Mouse (Mus musculus) kidney, postnatal 4 days (tissue): ENCODE results near the gene Gm4353.

Experiments used
- DNase-seq, 2 experiments: peaks; one replicate each; pipeline ENCODE4 v3.0.0; 2021; ENCODE audit warnings: mixed read lengths in 2 of 2

Gm4353 gene

DNA sequence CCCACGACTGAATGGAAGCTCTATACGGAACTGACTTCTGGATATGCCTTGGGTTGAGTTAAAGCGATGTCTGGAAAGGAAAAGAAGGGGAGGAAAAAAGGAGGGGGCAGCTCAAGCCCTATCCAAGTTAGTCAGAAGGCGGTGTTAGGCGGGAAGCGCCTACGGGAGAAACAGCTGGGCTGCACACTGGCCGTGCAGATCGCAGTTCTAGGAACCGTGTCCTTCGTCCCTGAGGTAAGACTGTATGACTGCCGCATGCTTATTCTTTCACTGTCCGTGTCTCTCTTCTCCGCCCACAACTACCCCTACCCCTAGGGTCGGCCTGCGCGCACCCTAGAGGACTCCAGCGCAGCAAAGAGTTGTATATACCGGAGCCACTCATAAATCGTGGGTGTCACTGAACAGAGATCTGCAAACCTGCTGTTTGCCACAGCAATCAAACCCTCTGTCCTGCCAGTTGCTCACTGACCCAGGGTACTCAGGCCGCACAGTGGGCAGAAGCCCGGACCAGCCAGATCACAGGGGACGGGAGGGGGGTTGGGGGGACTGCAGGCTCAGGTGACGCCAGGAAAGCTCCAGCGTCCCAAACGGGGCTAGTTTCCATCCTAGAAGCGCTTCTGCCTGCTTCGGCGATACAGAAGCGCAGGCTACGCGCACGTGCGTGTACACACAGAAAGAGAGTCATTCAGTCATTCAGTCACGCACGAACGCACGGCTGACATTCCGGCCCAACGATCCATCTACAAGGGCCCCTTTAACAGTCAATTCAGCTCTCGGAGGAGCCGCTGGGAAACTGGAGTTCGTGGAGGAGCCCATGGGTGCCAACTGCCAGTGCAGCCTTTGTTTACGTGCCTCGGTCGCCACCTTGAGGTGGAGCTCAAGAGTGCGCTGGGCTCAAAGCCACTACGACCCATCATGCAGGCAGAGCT lies 44.6 kb downstream of the Gm4353 start:
- DNase-seq = peak; percentile 88 to 90

DNA sequence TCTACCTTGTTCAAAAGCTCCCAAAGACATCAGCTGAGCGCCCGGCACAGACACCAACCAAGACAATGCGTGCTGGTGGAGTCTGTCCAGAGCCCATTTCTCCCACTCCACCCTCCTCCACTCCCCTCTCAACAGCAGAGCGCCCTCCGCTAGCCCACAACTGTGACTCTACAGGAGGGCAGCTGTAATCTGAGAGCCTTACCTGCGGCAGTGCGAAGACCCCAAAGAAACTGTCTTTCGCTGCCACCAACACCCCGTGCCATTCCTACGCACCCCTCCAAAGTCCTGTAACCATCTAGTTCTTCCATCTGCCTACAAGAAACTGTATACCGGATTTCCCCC lies 45.3 kb downstream of the Gm4353 start, which contains the start of gene 1110004F10Rik:
Gene 1110004F10Rik, plus strand, starts transcription at position 202 of the 342 bp plus-strand sequence.
- DNase-seq = peak in 1 of 2 experiments; percentile 29

DNA sequence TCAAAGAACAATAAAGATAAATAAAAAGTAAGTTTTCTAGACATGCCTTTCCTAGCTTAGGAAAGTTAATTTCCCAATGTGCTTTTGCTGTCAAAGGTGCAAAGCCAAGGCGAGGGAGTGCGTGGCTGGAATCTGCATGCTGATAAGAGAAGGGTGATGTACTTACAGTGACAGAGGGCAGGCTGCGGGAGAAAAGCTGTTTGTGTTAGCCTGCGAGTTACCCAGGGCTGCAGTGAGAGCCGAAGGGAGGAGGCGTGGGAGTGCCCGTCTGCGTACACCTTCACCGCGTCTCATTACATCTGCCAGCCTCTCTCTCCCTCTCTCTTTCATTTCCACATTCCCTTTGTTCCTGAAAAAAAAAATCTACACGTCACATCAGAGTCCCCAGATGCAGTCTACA lies 45.9 kb downstream of the Gm4353 start, which contains the start of gene Sox6:
Gene Sox6, minus strand, starts transcription at position 286 of the 400 bp plus-strand sequence.
- peak; percentile 52 to 64 for DNase-seq

DNA sequence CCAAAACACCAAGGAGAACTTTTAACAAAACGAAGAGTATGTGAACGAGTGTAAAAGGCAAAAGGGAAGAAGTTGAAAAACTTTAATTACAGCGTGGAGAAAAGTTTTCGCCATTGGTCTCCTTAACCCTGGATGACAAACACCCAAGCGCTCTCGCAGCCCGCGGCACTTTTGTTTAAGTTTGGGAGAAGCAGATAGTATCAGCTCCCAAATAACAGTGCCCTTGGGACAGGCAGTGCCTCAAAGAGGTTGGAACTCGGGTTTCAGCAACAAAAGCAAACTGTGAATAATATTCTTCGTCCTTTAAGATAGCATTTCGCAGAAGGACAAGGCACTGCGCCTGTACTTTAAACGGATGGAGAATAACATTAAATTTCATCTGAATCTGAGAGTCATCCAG lies 46.4 kb downstream of the Gm4353 start:
- DNase-seq = peak; percentile 10 to 13

DNA sequence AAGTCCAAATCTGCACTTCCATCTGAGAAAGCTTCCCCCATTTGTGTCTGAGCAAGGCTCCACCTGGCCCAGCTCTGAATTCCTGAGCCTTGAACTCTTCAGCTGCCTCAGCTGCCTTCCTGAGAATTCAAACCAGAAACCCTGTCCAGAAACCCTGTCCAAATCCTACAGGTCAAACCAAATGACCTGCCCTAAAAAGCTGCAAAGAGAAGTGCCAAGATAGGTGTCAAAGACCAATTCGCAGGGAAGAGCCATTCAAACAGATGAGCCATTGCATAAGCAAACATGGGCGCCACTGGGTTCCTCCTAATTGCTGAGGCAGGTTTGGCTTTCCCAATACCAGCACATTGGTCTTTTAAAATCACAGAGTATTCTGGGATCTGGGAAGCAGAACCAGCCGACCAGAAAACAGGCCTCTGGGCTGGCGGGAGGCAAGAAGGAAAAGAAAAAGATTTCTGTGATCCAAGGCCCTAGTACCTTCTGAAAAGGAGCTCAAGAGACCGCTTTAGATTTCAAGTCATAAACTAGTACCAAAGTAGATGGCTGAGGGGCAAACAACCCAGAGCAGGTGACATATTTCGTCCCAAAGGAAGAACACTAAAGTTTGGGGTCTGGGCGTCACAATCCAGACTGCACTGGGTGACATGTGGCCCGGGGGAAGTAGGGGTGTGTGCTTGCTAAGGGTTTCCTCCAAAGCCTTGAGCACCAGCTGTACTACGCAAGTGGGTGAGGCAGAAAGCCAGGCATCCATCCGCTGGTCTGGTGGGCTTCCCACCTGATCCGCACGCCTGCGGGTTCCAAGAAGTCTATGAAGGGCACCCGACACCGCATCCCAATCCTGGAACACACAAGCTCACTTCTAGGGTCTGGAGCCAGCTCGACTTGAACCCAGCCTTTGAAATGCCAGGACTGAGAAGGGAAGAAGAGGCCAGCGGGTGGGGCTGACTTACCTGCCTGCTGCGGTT lies 47.6 kb downstream of the Gm4353 start:
- peak in 1 of 2 experiments; percentile 11 for DNase-seq

DNA sequence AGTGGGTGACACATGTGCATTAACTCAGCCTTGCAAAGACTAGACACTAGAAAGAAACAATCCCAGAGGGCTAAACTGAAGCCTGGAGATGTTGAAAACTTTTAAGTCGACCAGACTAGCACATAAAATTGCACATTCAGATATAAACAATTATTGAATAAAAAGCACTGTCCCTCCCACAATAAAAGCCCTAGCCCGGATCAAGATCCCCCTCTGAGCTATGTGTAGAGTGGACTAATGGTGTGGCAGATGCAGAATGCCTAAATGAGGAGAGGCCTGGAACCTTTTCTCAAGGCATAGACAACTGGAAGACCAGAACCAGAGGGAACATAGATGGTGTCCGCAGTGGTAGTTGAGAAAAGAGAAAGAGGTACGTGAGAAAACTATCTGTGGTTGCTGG lies 48.9 kb downstream of the Gm4353 start:
- DNase-seq = no peak

DNA sequence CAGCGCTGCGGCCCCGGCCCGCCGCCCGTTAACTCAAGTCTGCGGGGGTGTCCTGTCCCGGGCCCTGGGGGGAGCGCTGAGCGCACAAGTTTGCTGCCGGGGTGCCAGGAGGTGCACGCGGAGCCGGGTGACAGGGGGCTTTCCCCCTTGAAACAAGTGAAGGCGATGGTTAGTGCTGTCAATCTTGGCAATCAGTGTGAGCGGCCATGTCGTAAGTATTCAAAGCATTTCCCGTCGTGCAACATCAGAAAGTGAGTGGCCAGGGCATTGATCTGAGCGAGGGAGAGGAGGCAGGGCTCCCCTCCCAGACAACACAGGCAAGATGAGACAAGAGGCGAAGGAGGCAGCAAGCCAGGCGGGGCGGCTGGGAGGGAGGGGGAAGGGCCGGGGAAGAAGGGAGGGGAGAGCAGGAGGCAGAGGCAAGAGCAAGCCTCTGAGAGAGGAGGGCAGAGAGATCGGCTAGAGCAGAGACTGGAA lies 50.1 kb downstream of the Gm4353 start:
- peak; percentile 56 to 65 for DNase-seq

DNA sequence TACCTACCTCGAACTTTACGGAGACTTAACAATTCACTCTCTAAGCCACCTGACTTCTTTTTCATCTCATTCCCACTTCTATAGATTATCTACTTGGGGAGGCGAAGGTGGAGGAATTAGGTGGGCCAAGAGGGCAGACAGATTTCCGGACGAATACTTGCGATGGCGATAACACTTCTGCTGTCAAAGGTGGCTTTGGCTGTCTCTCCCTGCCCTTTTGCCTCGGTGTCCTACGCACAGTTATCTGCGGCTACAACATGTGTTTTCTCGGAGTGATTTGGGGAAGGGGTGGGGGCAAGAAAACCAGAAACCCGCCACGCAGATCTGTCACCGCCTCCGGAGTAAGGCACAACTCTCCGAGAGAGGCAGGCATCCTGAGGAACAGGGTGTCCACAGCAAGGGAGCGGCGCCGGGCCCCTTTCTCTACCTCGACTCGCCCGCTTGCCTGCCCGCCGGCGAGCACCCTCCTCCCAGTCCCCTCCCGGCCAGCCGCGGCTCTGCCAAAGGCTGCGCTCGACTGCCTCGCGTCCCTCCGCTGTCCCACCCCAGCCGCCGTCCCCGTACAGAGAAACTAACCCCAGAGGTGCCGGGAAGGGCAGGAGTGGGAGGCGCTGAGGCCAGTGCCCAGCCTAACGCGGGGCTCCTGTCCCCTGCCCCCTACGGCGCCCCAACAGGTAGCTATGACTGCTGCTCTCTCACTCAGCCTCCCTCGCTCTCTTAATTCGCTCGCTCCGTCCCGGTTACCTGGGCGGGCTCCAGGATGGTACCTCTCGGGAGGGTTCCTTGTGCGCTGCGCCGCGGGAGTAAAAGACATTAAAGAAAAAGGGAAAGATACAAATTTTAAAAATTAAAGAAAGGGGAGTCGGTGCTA lies 50.8 kb downstream of the Gm4353 start:
- peak; percentile 68 to 78 for DNase-seq
